Mouse (Mus musculus): ENCODE results near the gene Ugt1a7c. TPM values are rescaled to one million over a fixed set of nuclear protein-coding genes. Genes with fewer than 3 reads are reported as not detected.

The Ugt1a7c gene
- polyA plus RNA-seq, 1 experiment from 2014 or later = 10.7 TPM

DNA sequence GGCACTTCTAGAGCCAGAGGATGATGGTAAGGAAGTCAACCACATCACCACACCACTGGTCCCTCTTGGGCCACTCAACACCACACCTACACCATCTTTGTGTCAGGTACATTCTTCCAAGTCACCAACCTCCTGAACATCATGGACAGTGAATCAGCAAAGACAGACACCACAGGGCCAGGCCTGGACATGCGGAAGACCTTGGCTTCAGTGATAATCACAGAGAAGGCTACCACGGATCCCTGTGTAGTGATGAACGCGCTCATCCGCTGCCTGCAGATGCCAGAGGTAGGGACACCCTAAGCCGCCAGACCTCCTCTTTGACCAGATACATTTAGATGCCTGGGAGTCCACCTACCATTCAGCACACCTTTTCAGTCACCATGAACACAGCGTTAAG lies 133.3 kb downstream of the Ugt1a7c start:
- WGBS = 71% methylated on average over 7 of the region's 7 CpGs
- no peak overlapping the region for H3K27ac ChIP-seq
- ATAC-seq (replicated peaks; ENCODE audit: low FRiP score, low read depth) (no peak), DNase-seq (ENCODE audit: low spot score) (no peak)
- no peaks in the 10 kb centered on the region for H3K4me1 ChIP-seq (replicated peaks; ENCODE audit: insufficient read depth, low read length)
- no peak overlapping the region for H3K9ac ChIP-seq (ENCODE audit: low read depth, low read length)
- H3K36me3 ChIP-seq (ENCODE audit: insufficient read depth, low read length) = no peaks in the 10 kb centered on the region
- no peak overlapping the region for H3K4me2 ChIP-seq (ENCODE audit: low read length)
- no peak overlapping the region for H3K4me3 ChIP-seq (replicated peaks; ENCODE audit: low read depth, low read length)
- no peak for TF ChIP-seq CTCF (IDR thresholded peaks at IDR 0.05; ENCODE audit: low read depth)
- H3K27me3 ChIP-seq (ENCODE audit: insufficient read depth, low read length) = no peaks in the 10 kb centered on the region
- H3K9me3 ChIP-seq (replicated peaks; ENCODE audit: low read length) = peaks cover 42% of the 10 kb centered on the region; the same call in 1 of the 2 replicates

DNA sequence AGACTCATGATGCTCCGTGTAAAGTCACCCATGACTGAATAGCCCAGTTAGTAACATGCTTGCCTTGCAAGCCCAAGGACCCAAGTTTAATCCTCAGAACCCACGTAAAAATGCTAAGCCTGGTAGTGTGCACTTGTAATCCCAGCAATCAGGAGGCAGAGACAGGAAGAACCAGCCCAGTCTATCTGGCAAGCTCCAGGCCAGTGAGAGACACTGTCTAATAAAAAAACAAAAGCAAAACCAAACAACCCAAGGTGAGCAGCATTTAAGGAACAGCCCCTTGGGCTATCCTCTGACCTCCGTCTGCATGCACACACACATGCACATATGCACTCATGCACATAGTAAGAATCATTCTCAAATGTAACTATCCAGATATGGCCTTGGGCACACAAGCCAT lies 134.7 kb downstream of the Ugt1a7c start:
- Histone ChIP-seq H3K36me3 (ENCODE audit: insufficient read depth, low read length) (no peaks in the 10 kb centered on the region), H3K9me3 (replicated peaks; ENCODE audit: low read length) (peaks cover 55% of the 10 kb centered on the region; the same call in 1 of the 2 replicates), H3K4me1 (replicated peaks; ENCODE audit: insufficient read depth, low read length) (no peaks in the 10 kb centered on the region), H3K4me2 (ENCODE audit: low read length) (no peak overlapping the region), H3K4me3 (replicated peaks; ENCODE audit: low read depth, low read length) (no peak overlapping the region), H3K27me3 (ENCODE audit: insufficient read depth, low read length) (no peaks in the 10 kb centered on the region), H3K27ac (no peak overlapping the region), H3K9ac (ENCODE audit: low read depth, low read length) (no peak overlapping the region)
- ATAC-seq (replicated peaks; ENCODE audit: low FRiP score, low read depth) (0 out of 2 replicates have a peak, but pooled peaks have one; percentile 4), DNase-seq (ENCODE audit: low spot score) (no peak)
- 81% methylated on average over 3 of the region's 3 CpGs for WGBS
- TF ChIP-seq CTCF (IDR thresholded peaks at IDR 0.05; ENCODE audit: low read depth) = no peak

DNA sequence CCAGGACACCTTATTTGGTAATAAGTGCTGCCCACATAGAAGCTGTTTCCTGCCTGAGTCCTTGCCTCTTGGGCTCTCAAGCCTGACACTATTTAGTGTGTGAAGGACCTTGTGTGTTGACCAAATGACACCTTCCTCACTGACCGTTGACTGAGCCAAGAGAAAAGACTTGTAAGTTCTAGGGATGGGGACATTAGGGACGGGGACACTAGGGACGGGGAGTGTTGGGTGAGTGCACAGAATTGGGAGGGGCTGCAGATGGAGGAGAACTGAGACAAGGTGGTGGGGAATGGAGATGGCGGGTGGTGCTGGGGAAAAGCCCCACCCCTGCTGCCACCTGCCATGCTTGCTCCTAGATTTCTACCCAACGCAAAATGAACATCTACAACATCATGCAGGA lies 135.1 kb downstream of the Ugt1a7c start:
- ATAC-seq (replicated peaks; ENCODE audit: low FRiP score, low read depth) (0 out of 2 replicates have a peak, but pooled peaks have one; percentile 0), DNase-seq (ENCODE audit: low spot score) (no peak)
- 84% methylated on average over 5 of the region's 5 CpGs for WGBS
- H3K36me3 ChIP-seq (ENCODE audit: insufficient read depth, low read length) = no peaks in the 10 kb centered on the region
- no peaks in the 10 kb centered on the region for H3K27me3 ChIP-seq (ENCODE audit: insufficient read depth, low read length)
- H3K9me3 ChIP-seq (replicated peaks; ENCODE audit: low read length) = peaks cover 59% of the 10 kb centered on the region
- no peak overlapping the region for H3K9ac ChIP-seq (ENCODE audit: low read depth, low read length)
- H3K4me2 ChIP-seq (ENCODE audit: low read length) = no peak overlapping the region
- H3K4me1 ChIP-seq (replicated peaks; ENCODE audit: insufficient read depth, low read length) = no peaks in the 10 kb centered on the region
- no peak overlapping the region for H3K4me3 ChIP-seq (replicated peaks; ENCODE audit: low read depth, low read length)
- TF ChIP-seq CTCF (IDR thresholded peaks at IDR 0.05; ENCODE audit: low read depth) = no peak
- no peak overlapping the region for H3K27ac ChIP-seq

DNA sequence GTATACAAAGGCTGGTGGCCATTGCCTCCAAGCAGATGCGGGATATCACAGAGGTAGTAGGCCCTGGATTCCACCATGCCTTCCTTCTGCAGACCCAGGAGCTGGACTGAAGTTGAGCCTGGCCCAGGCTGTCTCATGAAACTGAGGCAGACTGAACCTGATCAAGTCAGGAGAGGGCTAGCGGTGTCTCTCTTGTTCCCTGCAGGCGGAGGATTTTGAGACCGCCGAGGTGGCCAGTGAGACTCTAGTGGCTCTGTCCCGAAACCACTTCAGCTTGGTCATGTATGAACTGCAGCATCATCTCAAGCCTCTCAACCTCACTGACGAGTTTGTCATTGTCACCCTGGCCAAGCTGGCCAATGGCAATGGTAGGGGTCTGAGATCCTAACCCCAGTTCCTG lies 135.6 kb downstream of the Ugt1a7c start:
- ATAC-seq (replicated peaks; ENCODE audit: low FRiP score, low read depth) (no peak), DNase-seq (ENCODE audit: low spot score) (no peak)
- no peak overlapping the region for H3K9ac ChIP-seq (ENCODE audit: low read depth, low read length)
- no peak overlapping the region for H3K27ac ChIP-seq
- no peaks in the 10 kb centered on the region for H3K27me3 ChIP-seq (ENCODE audit: insufficient read depth, low read length)
- H3K4me1 ChIP-seq (replicated peaks; ENCODE audit: insufficient read depth, low read length) = no peaks in the 10 kb centered on the region
- WGBS = 72% methylated on average over 7 of the region's 7 CpGs
- H3K4me3 ChIP-seq (replicated peaks; ENCODE audit: low read depth, low read length) = no peak overlapping the region
- no peaks in the 10 kb centered on the region for H3K36me3 ChIP-seq (ENCODE audit: insufficient read depth, low read length)
- peaks cover 64% of the 10 kb centered on the region for H3K9me3 ChIP-seq (replicated peaks; ENCODE audit: low read length)
- H3K4me2 ChIP-seq (ENCODE audit: low read length) = no peak overlapping the region
- TF ChIP-seq CTCF (IDR thresholded peaks at IDR 0.05; ENCODE audit: low read depth) = no peak

DNA sequence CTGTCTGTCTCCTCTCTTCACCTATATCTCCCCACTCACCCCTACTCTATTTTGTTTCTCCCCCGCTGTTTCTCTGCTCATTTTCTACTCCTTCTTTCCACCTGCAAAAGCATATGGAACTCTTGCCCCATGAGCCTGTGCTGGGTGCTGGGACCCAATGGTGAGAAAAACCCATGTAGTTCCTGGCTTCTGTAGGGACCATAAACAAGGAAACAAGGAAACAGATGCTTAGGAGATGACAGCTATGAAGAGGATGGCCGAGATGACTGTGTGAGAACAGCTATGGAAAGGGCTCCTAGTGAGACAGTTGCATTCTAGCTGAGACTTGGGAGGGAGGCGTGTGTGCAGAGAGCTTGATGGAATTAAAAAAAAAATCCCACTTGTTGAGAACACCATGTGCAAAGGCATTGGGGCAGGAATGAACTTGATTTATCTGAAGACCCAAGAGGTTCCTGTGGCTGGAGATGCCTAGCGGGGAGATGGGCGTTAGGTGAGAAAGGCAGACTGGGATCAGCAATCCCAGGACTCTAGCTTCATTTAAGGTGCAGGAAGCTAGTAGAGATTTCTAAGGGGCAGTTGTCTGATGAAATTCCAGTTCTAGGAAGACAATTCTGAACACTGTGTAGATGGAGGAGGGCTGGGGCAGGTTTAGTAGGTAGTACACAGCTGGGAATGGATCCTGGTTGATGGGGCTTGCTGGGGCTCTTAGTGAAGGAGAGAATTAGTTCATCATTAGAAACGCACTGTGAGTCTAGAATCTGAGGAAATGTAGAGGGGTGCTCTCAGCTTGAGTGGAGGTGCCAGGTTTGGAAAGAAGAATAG lies 136.3 kb downstream of the Ugt1a7c start:
- ATAC-seq (replicated peaks; ENCODE audit: low FRiP score, low read depth) (no peak), DNase-seq (ENCODE audit: low spot score) (no peak)
- TF ChIP-seq CTCF (IDR thresholded peaks at IDR 0.05; ENCODE audit: low read depth) = no peak
- H3K4me1 ChIP-seq (replicated peaks; ENCODE audit: insufficient read depth, low read length) = no peaks in the 10 kb centered on the region
- H3K36me3 ChIP-seq (ENCODE audit: insufficient read depth, low read length) = no peaks in the 10 kb centered on the region
- H3K4me2 ChIP-seq (ENCODE audit: low read length) = no peak overlapping the region
- H3K27me3 ChIP-seq (ENCODE audit: insufficient read depth, low read length) = no peaks in the 10 kb centered on the region
- H3K9me3 ChIP-seq (replicated peaks; ENCODE audit: low read length) = peaks cover 65% of the 10 kb centered on the region
- 75% methylated on average over 6 of the region's 6 CpGs for WGBS
- H3K4me3 ChIP-seq (replicated peaks; ENCODE audit: low read depth, low read length) = no peak overlapping the region
- no peak overlapping the region for H3K9ac ChIP-seq (ENCODE audit: low read depth, low read length)
- no peak overlapping the region for H3K27ac ChIP-seq

DNA sequence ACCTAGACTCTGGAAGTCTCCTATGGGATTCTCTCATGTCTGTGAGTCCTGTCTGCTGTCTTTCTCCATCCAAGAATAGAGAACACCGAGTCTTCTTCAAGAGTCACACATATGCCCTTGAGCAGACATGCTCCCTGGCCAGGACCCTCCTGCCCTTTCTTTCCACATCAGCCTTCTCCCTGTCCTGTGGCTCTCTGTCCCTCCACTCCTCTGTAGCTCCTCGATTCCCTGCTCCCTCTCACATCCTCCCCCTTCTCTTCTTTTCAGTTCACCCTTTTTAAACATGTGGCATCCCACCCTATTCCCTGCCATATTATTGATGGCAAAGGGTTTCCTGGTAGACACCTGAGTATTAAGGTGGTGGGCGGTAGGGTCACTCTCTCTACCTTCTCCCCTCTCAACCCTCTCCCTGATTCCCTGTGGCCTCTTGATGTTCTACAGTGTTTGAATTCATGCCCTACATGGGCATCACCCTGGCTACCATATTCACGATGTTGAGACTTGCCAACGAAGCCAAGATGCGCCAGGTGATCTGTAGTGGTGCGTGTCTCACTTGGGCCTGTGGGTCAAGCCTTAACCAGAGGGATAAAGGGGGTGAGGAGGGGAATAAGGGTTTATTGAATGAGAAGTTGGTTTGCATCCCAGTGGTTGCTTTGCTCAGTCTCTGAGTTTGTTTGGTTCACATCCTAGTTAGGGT lies 137.1 kb downstream of the Ugt1a7c start:
- H3K4me3 ChIP-seq (replicated peaks; ENCODE audit: low read depth, low read length) = no peak overlapping the region
- ATAC-seq (replicated peaks; ENCODE audit: low FRiP score, low read depth) = no peak
- no peaks in the 10 kb centered on the region for H3K4me1 ChIP-seq (replicated peaks; ENCODE audit: insufficient read depth, low read length)
- H3K27ac ChIP-seq = no peak overlapping the region
- TF ChIP-seq CTCF (IDR thresholded peaks at IDR 0.05; ENCODE audit: low read depth) = no peak
- H3K36me3 ChIP-seq (ENCODE audit: insufficient read depth, low read length) = no peaks in the 10 kb centered on the region
- H3K9me3 ChIP-seq (replicated peaks; ENCODE audit: low read length) = peaks cover 69% of the 10 kb centered on the region
- DNase-seq (ENCODE audit: low spot score) = no peak
- 66% methylated on average over 7 of the region's 7 CpGs for WGBS
- H3K4me2 ChIP-seq (ENCODE audit: low read length) = no peak overlapping the region
- H3K9ac ChIP-seq (ENCODE audit: low read depth, low read length) = no peak overlapping the region
- no peaks in the 10 kb centered on the region for H3K27me3 ChIP-seq (ENCODE audit: insufficient read depth, low read length)

All from kidney, postnatal 0 days (tissue).